Mouse (Mus musculus): ENCODE results near the gene Igdcc3. TPM values are rescaled to one million over a fixed set of nuclear protein-coding genes. Genes with fewer than 3 reads are reported as not detected.

The Igdcc3 gene
- polyA plus RNA-seq, 1 experiment from 2014 or later = 0.22 TPM

- peak; percentile 88 for TF ChIP-seq CTCF (IDR thresholded peaks at IDR 0.05; ENCODE audit: low read depth)
- Histone ChIP-seq H3K4me3 (ENCODE audit: low read depth, low read length) (no peak overlapping the region), H3K4me2 (replicated peaks; ENCODE audit: low read depth) (peak overlapping the region; percentile 40), H3K9ac (ENCODE audit: low read depth, low read length) (peak overlapping the region; percentile 45; the same call in 1 of the 2 replicates), H3K27me3 (replicated peaks; ENCODE audit: control insufficient read depth, insufficient read depth, low read length) (no peaks in the 10 kb centered on the region), H3K27ac (ENCODE audit: low read depth, low read length) (peak overlapping the region; percentile 78), H3K9me3 (ENCODE audit: control insufficient read depth) (no peaks in the 10 kb centered on the region), H3K4me1 (replicated peaks; ENCODE audit: control insufficient read depth, insufficient read depth, low read length) (peaks cover 5% of the 10 kb centered on the region), H3K36me3 (ENCODE audit: control insufficient read depth, insufficient read depth) (no peaks in the 10 kb centered on the region)
- ATAC-seq = peak; percentile 74
- 13% methylated on average over 26 of the region's 26 CpGs for WGBS
Measured at GRCm38 (mm10) chr9:65196738-65197569, 56.0 kb downstream of the Igdcc3 start.

DNA sequence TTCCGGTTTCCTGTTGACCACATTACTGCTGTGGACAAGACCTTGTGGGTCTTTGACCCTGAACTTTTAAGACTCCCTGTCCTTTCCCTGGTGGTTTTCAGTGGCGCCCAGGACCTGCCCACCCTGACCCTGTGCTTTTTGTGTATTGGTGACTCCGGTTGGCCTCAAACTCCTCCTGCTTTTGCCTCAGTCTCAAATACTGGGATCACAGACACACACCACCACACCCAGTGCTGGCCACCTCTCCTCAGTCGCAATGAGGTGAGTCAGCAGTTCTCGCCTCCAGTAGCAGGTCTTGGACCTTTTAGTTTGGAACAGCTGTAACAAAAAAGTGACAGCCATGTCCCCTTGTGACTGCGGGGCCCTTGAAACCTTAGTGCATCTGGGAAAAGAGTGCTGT lies 56.8 kb downstream of the Igdcc3 start:
- WGBS = 83% methylated on average over 6 of the region's 6 CpGs
- no peak for ATAC-seq

DNA sequence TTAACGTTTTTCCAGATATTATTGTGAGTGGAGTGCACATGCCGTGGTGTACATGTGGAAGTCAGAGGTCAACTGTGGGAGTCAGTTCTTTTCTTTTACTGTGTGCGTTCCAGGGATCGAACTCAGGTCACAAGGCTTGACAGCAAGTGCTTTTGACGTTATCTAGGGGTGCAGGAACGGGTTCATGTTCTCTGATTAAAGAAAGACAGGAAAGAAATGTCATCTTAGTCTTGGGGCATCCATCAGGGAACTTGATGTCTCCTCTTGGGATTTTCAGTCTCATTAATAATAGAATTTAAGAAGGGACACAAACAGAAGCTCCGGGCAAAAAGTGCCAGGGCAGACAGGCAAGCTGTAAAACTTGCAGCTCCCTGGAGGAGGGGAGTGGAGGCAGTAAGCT lies 58.7 kb downstream of the Igdcc3 start:
- Histone ChIP-seq H3K4me3 (ENCODE audit: low read depth, low read length) (no peak overlapping the region), H3K9me3 (ENCODE audit: control insufficient read depth) (no peaks in the 10 kb centered on the region), H3K4me1 (replicated peaks; ENCODE audit: control insufficient read depth, insufficient read depth, low read length) (no peaks in the 10 kb centered on the region; the same call in 1 of the 2 replicates), H3K27me3 (replicated peaks; ENCODE audit: control insufficient read depth, insufficient read depth, low read length) (no peaks in the 10 kb centered on the region), H3K4me2 (replicated peaks; ENCODE audit: low read depth) (no peak overlapping the region), H3K36me3 (ENCODE audit: control insufficient read depth, insufficient read depth) (no peaks in the 10 kb centered on the region), H3K9ac (ENCODE audit: low read depth, low read length) (no peak overlapping the region), H3K27ac (ENCODE audit: low read depth, low read length) (no peak overlapping the region)
- TF ChIP-seq CTCF (IDR thresholded peaks at IDR 0.05; ENCODE audit: low read depth) = no peak
- WGBS = 54% methylated on average over 7 of the region's 7 CpGs
- no peak for ATAC-seq

More for the DNA sequence above, 56.8 kb downstream of the Igdcc3 start:
- no peaks in the 10 kb centered on the region for H3K27me3 ChIP-seq (replicated peaks; ENCODE audit: control insufficient read depth, insufficient read depth, low read length)
- H3K27ac ChIP-seq (ENCODE audit: low read depth, low read length) = no peak overlapping the region
- H3K9me3 ChIP-seq (ENCODE audit: control insufficient read depth) = no peaks in the 10 kb centered on the region
- no peaks in the 10 kb centered on the region; the same call in 1 of the 2 replicates for H3K4me1 ChIP-seq (replicated peaks; ENCODE audit: control insufficient read depth, insufficient read depth, low read length)
- no peak overlapping the region for H3K9ac ChIP-seq (ENCODE audit: low read depth, low read length)
- H3K4me3 ChIP-seq (ENCODE audit: low read depth, low read length) = no peak overlapping the region
- H3K4me2 ChIP-seq (replicated peaks; ENCODE audit: low read depth) = no peak overlapping the region
- no peak for TF ChIP-seq CTCF (IDR thresholded peaks at IDR 0.05; ENCODE audit: low read depth)
- no peaks in the 10 kb centered on the region for H3K36me3 ChIP-seq (ENCODE audit: control insufficient read depth, insufficient read depth)

GRCm38 (mm10) chr9:65200606-65201005 lies 59.6 kb downstream of the Igdcc3 start:
- Histone ChIP-seq H3K4me1 (replicated peaks; ENCODE audit: control insufficient read depth, insufficient read depth, low read length) (no peaks in the 10 kb centered on the region), H3K9me3 (ENCODE audit: control insufficient read depth) (no peaks in the 10 kb centered on the region), H3K4me3 (ENCODE audit: low read depth, low read length) (no peak overlapping the region), H3K9ac (ENCODE audit: low read depth, low read length) (no peak overlapping the region), H3K36me3 (ENCODE audit: control insufficient read depth, insufficient read depth) (no peaks in the 10 kb centered on the region), H3K27ac (ENCODE audit: low read depth, low read length) (no peak overlapping the region), H3K4me2 (replicated peaks; ENCODE audit: low read depth) (no peak overlapping the region), H3K27me3 (replicated peaks; ENCODE audit: control insufficient read depth, insufficient read depth, low read length) (no peaks in the 10 kb centered on the region)
- no peak for TF ChIP-seq CTCF (IDR thresholded peaks at IDR 0.05; ENCODE audit: low read depth)
- ATAC-seq = no peak
- WGBS = 58% methylated on average over 1 of the region's 1 CpGs

- Histone ChIP-seq H3K9me3 (ENCODE audit: control insufficient read depth) (no peaks in the 10 kb centered on the region), H3K4me1 (replicated peaks; ENCODE audit: control insufficient read depth, insufficient read depth, low read length) (no peaks in the 10 kb centered on the region), H3K27ac (ENCODE audit: low read depth, low read length) (no peak overlapping the region), H3K36me3 (ENCODE audit: control insufficient read depth, insufficient read depth) (no peaks in the 10 kb centered on the region), H3K4me3 (ENCODE audit: low read depth, low read length) (no peak overlapping the region), H3K27me3 (replicated peaks; ENCODE audit: control insufficient read depth, insufficient read depth, low read length) (no peaks in the 10 kb centered on the region), H3K4me2 (replicated peaks; ENCODE audit: low read depth) (no peak overlapping the region), H3K9ac (ENCODE audit: low read depth, low read length) (no peak overlapping the region)
- no peak for TF ChIP-seq CTCF (IDR thresholded peaks at IDR 0.05; ENCODE audit: low read depth)
- no peak for ATAC-seq
- WGBS = 36% methylated on average over 3 of the region's 3 CpGs
Measured at GRCm38 (mm10) chr9:65201021-65201380, 60.0 kb downstream of the Igdcc3 start.

DNA sequence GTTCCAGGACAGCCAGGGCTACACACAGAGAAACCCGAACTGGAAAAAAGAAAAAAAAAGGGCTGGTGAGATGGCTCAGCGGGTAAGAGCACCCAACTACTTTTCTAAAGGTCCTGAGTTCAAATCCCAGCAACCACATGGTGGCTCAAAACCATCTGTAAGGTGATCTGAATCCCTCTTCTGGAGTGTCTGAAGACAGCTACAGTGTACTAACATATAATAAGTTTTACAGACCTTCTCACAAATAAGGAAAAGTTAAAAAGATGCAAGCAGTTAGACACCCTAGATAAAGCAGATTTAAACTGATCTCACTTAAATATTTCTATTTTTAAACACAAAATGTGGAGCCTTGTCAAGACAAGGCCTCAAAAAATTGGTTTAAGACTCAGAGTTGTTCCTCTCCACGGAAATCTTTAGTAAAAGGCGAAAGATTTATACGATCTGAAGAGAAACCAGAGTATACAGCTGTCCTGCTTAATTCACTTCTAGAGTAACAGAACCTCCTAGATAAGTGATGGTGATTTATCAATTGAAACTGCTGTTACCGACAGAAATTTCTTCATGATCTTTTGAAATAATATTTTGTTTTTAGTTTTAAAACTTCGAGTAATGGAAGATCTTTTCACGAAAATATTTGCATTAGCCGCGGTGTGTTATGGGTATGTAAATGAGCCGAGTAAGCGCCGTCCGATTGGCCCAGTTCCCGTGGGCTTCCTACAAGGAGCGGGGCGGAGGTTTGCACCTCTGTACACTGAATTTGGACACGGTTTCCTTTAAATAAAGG lies 60.6 kb downstream of the Igdcc3 start:
- peak; percentile 87 for ATAC-seq
- Histone ChIP-seq H3K27me3 (replicated peaks; ENCODE audit: control insufficient read depth, insufficient read depth, low read length) (no peaks in the 10 kb centered on the region), H3K4me3 (ENCODE audit: low read depth, low read length) (peak overlapping the region; percentile 39), H3K9ac (ENCODE audit: low read depth, low read length) (peak overlapping the region; percentile 51), H3K4me2 (replicated peaks; ENCODE audit: low read depth) (peak overlapping the region; percentile 70), H3K9me3 (ENCODE audit: control insufficient read depth) (no peaks in the 10 kb centered on the region), H3K36me3 (ENCODE audit: control insufficient read depth, insufficient read depth) (no peaks in the 10 kb centered on the region), H3K27ac (ENCODE audit: low read depth, low read length) (peak overlapping the region; percentile 70), H3K4me1 (replicated peaks; ENCODE audit: control insufficient read depth, insufficient read depth, low read length) (no peaks in the 10 kb centered on the region)
- WGBS = under 1% methylated on average over 18 of the region's 18 CpGs
- no peak for TF ChIP-seq CTCF (IDR thresholded peaks at IDR 0.05; ENCODE audit: low read depth)

Data from intestine, postnatal 0 days (tissue).